8 mouse cellular contexts compared by ENCODE assay signal in the genomic region with DNA sequence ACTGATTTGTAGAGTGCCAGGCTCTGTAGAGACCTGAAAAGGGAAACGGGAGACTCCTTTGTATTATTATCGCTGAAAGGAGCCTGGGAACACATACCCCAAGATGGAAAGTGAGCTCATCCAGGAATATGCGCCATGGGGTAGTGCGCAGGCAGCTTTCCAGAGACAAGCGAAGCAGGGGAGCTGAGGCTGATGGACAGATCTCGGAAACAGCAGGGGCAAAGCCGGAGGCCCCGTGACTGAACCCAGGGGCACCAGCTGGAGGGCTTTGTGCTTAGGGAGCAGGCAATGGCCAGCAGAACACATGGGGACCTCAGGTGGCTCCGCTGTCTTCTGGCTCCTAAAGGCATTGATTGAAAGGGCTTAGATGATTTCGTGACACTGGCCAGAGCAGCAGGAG. TPM values are rescaled to one million over a fixed set of nuclear protein-coding genes. Genes with fewer than 3 reads are reported as not detected.
DNase-seq lines count a peak whose midpoint lies in the region; ATAC-seq and TF ChIP-seq lines count a peak whose summit lies in the region.

No protein-coding gene starts in this region.

- DNase-seq in heart, adult 11 months = no peak
- peak; percentile 75 for DNase-seq in embryo, embryonic 10.5 days (ENCODE audit: low spot score)
- DNase-seq in Muller cell, postnatal 12 days (ENCODE audit: inconsistent ontology term) = no peak
- DNase-seq in lung, postnatal 0 days (ENCODE audit: low spot score) = no peak
- DNase-seq in spleen, adult 18-20 months = no peak

- peak overlapping the region; percentile 55 for H3K4me2 ChIP-seq in heart, embryonic 14.5 days (ENCODE audit: low read length)
- peak overlapping the region; percentile 17; the same call in 1 of the 2 replicates for H3K4me2 ChIP-seq in hindbrain, embryonic 13.5 days
- H3K4me2 ChIP-seq in neural tube, embryonic 12.5 days (replicated peaks) = peak overlapping the region; percentile 20
- H3K4me2 ChIP-seq in lung, postnatal 0 days (replicated peaks; ENCODE audit: low read depth, low read length) = no peak overlapping the region

- no peaks in the 10 kb centered on the region for H3K36me3 ChIP-seq in heart, embryonic 14.5 days (ENCODE audit: control insufficient read depth, insufficient read depth, low read length)
- no peaks in the 10 kb centered on the region for H3K36me3 ChIP-seq in hindbrain, embryonic 13.5 days
- no peaks in the 10 kb centered on the region for H3K36me3 ChIP-seq in neural tube, embryonic 12.5 days
- H3K36me3 ChIP-seq in lung, postnatal 0 days (ENCODE audit: insufficient read depth, low read length) = no peaks in the 10 kb centered on the region

- H3K9ac ChIP-seq in heart, embryonic 14.5 days (ENCODE audit: low read length) = peak overlapping the region; percentile 66
- peak overlapping the region; percentile 53; the same call in 1 of the 2 replicates for H3K9ac ChIP-seq in hindbrain, embryonic 13.5 days
- 0 out of 2 replicates have a peak overlapping the region, but pooled peaks have one; percentile 5 for H3K9ac ChIP-seq in neural tube, embryonic 12.5 days
- no peak overlapping the region for H3K9ac ChIP-seq in lung, postnatal 0 days (replicated peaks; ENCODE audit: low read depth)

- H3K4me1 ChIP-seq in heart, embryonic 14.5 days (ENCODE audit: control insufficient read depth in 2 of 2, insufficient read depth in 2 of 2, low read length in 2 of 2) = peaks cover 22 to 31% of the 10 kb centered on the region in 2 experiments
- H3K4me1 ChIP-seq in hindbrain, embryonic 13.5 days (replicated peaks) = peaks cover 33% of the 10 kb centered on the region
- peaks cover 32% of the 10 kb centered on the region for H3K4me1 ChIP-seq in neural tube, embryonic 12.5 days
- H3K4me1 ChIP-seq in lung, postnatal 0 days (ENCODE audit: insufficient read depth, low read depth, low read length) = no peaks in the 10 kb centered on the region

- peak; percentile 41 for ATAC-seq in heart, embryonic 14.5 days (ENCODE audit: insufficient number of reproducible peaks, insufficient read depth, low FRiP score, low read depth)
- ATAC-seq in hindbrain, embryonic 13.5 days (ENCODE audit: low FRiP score) = 0 out of 2 replicates have a peak, but pooled peaks have one; percentile 33
- ATAC-seq in neural tube, embryonic 12.5 days (ENCODE audit: low FRiP score, low read depth) = peak; percentile 19; the same call in 1 of the 2 replicates
- ATAC-seq in lung, postnatal 0 days = no peak

- peak overlapping the region; percentile 12 to 14; a peak in 2 of 4 replicates for H3K4me3 ChIP-seq in heart, embryonic 14.5 days (ENCODE audit: control insufficient read depth in 1 of 2, insufficient read depth in 1 of 2, low read depth in 1 of 2, low read length in 2 of 2)
- no peak overlapping the region for H3K4me3 ChIP-seq in hindbrain, embryonic 13.5 days
- H3K4me3 ChIP-seq in neural tube, embryonic 12.5 days = no peak overlapping the region
- H3K4me3 ChIP-seq in lung, postnatal 0 days (ENCODE audit: low read depth, low read length) = no peak overlapping the region

- no peak for TF ChIP-seq CTCF in lung, postnatal 0 days (IDR thresholded peaks at IDR 0.05)

- no peaks in the 10 kb centered on the region for H3K9me3 ChIP-seq in heart, embryonic 14.5 days (ENCODE audit: control insufficient read depth, low read length)
- H3K9me3 ChIP-seq in hindbrain, embryonic 13.5 days = no peaks in the 10 kb centered on the region
- H3K9me3 ChIP-seq in neural tube, embryonic 12.5 days = no peaks in the 10 kb centered on the region
- H3K9me3 ChIP-seq in lung, postnatal 0 days (ENCODE audit: low read length) = no peaks in the 10 kb centered on the region

- H3K27me3 ChIP-seq in heart, embryonic 14.5 days (ENCODE audit: control insufficient read depth, insufficient read depth, low read length) = no peaks in the 10 kb centered on the region
- H3K27me3 ChIP-seq in hindbrain, embryonic 13.5 days = peaks cover 9% of the 10 kb centered on the region; the same call in 1 of the 2 replicates
- H3K27me3 ChIP-seq in neural tube, embryonic 12.5 days (replicated peaks) = no peaks in the 10 kb centered on the region
- no peaks in the 10 kb centered on the region for H3K27me3 ChIP-seq in lung, postnatal 0 days (replicated peaks; ENCODE audit: insufficient read depth, low read length)

- peak overlapping the region; percentile 78 to 83 for H3K27ac ChIP-seq in heart, embryonic 14.5 days (replicated peaks in 1 of 2; ENCODE audit: control insufficient read depth in 1 of 2, insufficient read depth in 1 of 2, low read depth in 2 of 2, low read length in 2 of 2)
- H3K27ac ChIP-seq in hindbrain, embryonic 13.5 days = peak overlapping the region; percentile 78
- peak overlapping the region; percentile 17; the same call in 1 of the 2 replicates for H3K27ac ChIP-seq in neural tube, embryonic 12.5 days
- H3K27ac ChIP-seq in lung, postnatal 0 days (ENCODE audit: low read length) = no peak overlapping the region

- 4% methylated on average over 10 of the region's 10 CpGs for WGBS in heart, embryonic 14.5 days
- 3% methylated on average over 10 of the region's 10 CpGs for WGBS in hindbrain, embryonic 13.5 days
- WGBS in neural tube, embryonic 12.5 days = 8% methylated on average over 10 of the region's 10 CpGs
- 28% methylated on average over 10 of the region's 10 CpGs for WGBS in lung, postnatal 0 days

- no peak for TF ChIP-seq EP300 in lung, postnatal 0 days (IDR thresholded peaks at IDR 0.05)

RNA-seq across cellular contexts. Expression of a gene that starts 13.1 kb away (rescaled TPM):
- 2.2 and 2.8 TPM in 2 replicates for polyA plus RNA-seq in heart, embryonic 14.5 days (2014; fragmentation: Nextera tagmentation; extraction: Ambion mirVana)
- polyA plus RNA-seq in hindbrain, embryonic 13.5 days (2015; fragmentation: Nextera tagmentation; extraction: Ambion mirVana) = 9.8 and 10.4 TPM in 2 replicates
- polyA plus RNA-seq in neural tube, embryonic 12.5 days (2016; fragmentation: Nextera tagmentation; extraction: Ambion mirVana) = 16.5 and 19.2 TPM in 2 replicates
- 2.5 and 2.7 TPM in 2 replicates for polyA plus RNA-seq in lung, postnatal 0 days (2015; fragmentation: Nextera tagmentation; extraction: Ambion mirVana)

Comparison
In these comparisons a context has a peak if more than half of its experiments do, and no peak if none do; other contexts are left out.
1. H3K4me3 ChIP-seq: peak in heart, embryonic 14.5 days (2 of 2); none in hindbrain, embryonic 13.5 days (single experiment), neural tube, embryonic 12.5 days (single experiment) and lung, postnatal 0 days (single experiment).